Mouse (Mus musculus): Measurements from ENCODE around the gene H2afj. TPM values are rescaled to one million over a fixed set of nuclear protein-coding genes. Genes with fewer than 3 reads are reported as not detected.
"Not testable (repeated sequence)": the region's sequence is repeated elsewhere in the genome, so short reads cannot be mapped to it uniquely, and the experiment has no call there.

Gene H2afj
- polyA plus RNA-seq, 1 experiment from 2014 or later: 81.5 TPM

DNA sequence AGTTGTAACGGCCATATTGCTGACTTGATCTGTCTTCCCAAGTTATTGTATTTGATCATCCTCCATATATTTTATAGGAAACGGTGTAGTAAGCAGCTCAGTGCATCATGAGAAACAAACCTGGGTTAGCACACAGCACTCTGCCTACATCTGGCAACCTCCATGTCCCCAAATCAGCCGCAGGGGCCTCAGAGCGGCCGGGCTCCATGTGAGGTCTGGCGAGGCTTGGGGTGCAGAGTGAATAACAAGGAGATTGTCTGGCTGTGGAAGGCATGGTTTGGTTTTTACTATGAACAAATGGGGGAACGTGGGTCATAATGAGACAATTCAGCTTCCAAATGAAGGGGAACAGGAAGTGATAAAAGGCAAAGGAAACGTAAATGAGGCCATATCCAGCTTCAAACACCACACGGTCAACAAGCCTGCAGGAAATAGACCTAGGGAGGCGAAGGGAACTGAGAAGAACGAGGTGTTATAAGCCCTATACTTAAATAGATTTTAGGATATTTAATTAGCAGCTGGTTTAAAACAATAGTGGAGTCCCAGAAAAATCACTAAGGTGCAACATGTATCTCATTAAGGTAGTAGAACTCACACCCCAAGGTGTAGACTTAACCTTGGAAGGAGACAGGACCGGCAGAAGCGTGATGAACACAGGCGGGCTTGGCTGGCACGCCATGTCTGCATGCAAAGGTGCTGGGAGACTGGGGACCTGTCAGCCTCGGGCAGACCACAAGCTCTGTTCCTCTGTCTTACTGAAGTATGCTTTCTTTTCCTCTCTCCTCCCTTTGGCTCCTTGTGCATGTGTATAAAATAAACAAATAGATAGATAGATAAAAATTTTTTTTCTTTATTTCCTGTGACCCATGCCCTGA is 14.9 kb upstream of the H2afj start:
- DNase-seq (ENCODE audit: low spot score) (no peak), ATAC-seq (ENCODE audit: insufficient read depth, low FRiP score, low TSS enrichment) (no peak)
- H3K9me3 ChIP-seq (ENCODE audit: control insufficient read depth, low read length): no peaks in the 10 kb centered on the region
- no peaks in the 10 kb centered on the region for H3K36me3 ChIP-seq (ENCODE audit: control insufficient read depth, insufficient read depth, low read length)
- 0 out of 2 replicates have a peak overlapping the region, but pooled peaks have one; percentile 29 for H3K4me3 ChIP-seq (ENCODE audit: low read depth, low read length)
- no peak overlapping the region for H3K27ac ChIP-seq (ENCODE audit: low read depth, low read length)
- WGBS: 22% methylated on average over 16 of the region's 16 CpGs
- no peaks in the 10 kb centered on the region for H3K4me1 ChIP-seq (ENCODE audit: control insufficient read depth, insufficient read depth, low read length)
- H3K9ac ChIP-seq (ENCODE audit: low read length): no peak overlapping the region
- H3K4me2 ChIP-seq (ENCODE audit: low read depth): peak overlapping the region; percentile 63
- H3K27me3 ChIP-seq (ENCODE audit: control insufficient read depth, insufficient read depth, low read length): no peaks in the 10 kb centered on the region

DNA sequence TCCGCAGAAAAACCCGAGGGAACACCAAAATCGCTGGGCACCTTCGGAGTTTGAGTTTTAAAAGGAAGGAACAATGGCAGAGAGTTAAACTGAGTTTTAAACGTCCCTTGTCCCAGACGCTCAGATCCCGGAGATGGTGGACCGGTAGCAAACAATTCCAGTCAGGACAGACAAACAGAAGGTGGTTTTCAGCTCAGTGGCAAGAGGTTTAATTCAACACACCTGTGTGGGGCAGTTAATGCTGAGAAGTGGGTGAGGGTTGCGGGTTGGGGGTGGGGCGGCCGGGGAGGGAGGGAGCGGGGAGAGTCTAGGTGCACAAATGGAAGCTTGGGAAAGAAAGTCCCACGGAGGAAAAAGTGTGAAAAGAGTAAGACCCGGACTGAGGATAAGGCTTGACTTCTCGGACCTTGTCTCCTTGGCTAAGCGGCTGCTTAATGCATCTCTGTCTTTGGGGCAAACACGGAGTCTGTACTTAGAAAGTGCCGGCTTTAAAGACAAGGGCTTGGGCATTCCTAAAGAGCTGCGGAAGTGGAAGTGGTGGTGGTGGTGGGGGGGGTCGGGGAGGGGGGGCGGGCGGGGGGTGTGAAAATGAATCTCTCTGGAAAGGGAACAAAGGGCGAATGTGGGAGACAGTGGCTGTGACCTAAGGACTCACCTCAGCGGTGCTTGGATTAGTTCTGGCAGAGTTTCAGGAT is 14.1 kb upstream of the H2afj start:
- Histone ChIP-seq H3K27me3 (ENCODE audit: control insufficient read depth, insufficient read depth, low read length) (no peaks in the 10 kb centered on the region), H3K4me3 (ENCODE audit: low read depth, low read length) (peak overlapping the region; percentile 29), H3K36me3 (ENCODE audit: control insufficient read depth, insufficient read depth, low read length) (no peaks in the 10 kb centered on the region), H3K9ac (ENCODE audit: low read length) (peak overlapping the region; percentile 40), H3K27ac (ENCODE audit: low read depth, low read length) (no peak overlapping the region), H3K4me1 (ENCODE audit: control insufficient read depth, insufficient read depth, low read length) (no peaks in the 10 kb centered on the region), H3K4me2 (ENCODE audit: low read depth) (peak overlapping the region; percentile 63), H3K9me3 (ENCODE audit: control insufficient read depth, low read length) (no peaks in the 10 kb centered on the region)
- DNase-seq (ENCODE audit: low spot score): no peak
- peak; percentile 47 for ATAC-seq (ENCODE audit: insufficient read depth, low FRiP score, low TSS enrichment)
- WGBS: 2% methylated on average over 21 of the region's 24 CpGs

DNA sequence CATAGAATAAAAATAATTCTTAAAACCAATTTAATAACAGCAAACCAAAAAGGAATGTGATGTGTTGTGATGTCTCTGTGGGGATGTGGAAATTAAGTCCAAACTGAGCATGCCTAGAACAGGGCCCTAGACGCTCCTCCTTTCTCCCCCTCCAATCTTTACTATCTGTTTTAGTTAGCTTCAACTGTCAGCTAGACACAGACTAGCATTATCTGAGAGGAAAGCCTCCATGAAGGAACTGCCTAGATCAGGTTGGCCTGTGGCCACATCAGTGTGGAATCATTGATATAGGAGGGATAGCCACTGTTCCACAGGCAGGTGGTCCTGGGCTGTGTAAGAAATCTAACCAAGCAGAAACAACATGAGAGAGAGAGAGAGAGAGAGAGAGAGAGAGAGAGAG is 12.9 kb upstream of the H2afj start:
- H3K27ac ChIP-seq (ENCODE audit: low read depth, low read length): no peak overlapping the region
- WGBS: 52% methylated on average over 1 of the region's 1 CpGs
- ATAC-seq (ENCODE audit: insufficient read depth, low FRiP score, low TSS enrichment): no peak

DNA sequence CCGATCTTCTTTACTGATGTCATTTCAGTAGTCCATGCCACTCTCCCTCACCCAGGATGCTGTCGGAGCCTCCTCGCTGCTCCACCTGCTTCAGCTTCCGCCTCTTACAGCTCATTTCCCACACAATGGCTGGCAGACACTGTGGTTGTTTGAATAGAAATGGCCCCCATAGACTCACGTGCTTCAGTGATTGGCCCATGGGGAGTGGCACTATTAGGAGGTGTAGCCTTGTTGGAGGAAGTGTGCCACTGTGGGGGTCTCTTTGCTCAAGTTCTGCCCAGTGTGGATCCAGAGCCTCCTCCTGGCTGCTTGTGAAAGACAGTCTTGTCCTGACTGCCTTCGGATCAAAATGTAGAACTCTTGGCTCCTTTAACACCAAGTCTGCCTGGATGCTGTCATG is 12.2 kb upstream of the H2afj start:
- Histone ChIP-seq H3K9ac (ENCODE audit: low read length) (no peak overlapping the region), H3K27ac (ENCODE audit: low read depth, low read length) (no peak overlapping the region), H3K27me3 (ENCODE audit: control insufficient read depth, insufficient read depth, low read length) (no peaks in the 10 kb centered on the region), H3K4me3 (ENCODE audit: low read depth, low read length) (no peak overlapping the region), H3K4me2 (ENCODE audit: low read depth) (no peak overlapping the region), H3K9me3 (ENCODE audit: control insufficient read depth, low read length) (no peaks in the 10 kb centered on the region), H3K4me1 (ENCODE audit: control insufficient read depth, insufficient read depth, low read length) (no peaks in the 10 kb centered on the region), H3K36me3 (ENCODE audit: control insufficient read depth, insufficient read depth, low read length) (no peaks in the 10 kb centered on the region)
- WGBS: 50% methylated on average over 6 of the region's 6 CpGs
- no peak for ATAC-seq (ENCODE audit: insufficient read depth, low FRiP score, low TSS enrichment)
- DNase-seq (ENCODE audit: low spot score): no peak

More for the DNA sequence above, 12.9 kb upstream of the H2afj start:
- Histone ChIP-seq H3K9me3 (ENCODE audit: control insufficient read depth, low read length) (no peaks in the 10 kb centered on the region), H3K4me3 (ENCODE audit: low read depth, low read length) (no peak overlapping the region), H3K9ac (ENCODE audit: low read length) (no peak overlapping the region), H3K4me2 (ENCODE audit: low read depth) (no peak overlapping the region), H3K27me3 (ENCODE audit: control insufficient read depth, insufficient read depth, low read length) (no peaks in the 10 kb centered on the region), H3K4me1 (ENCODE audit: control insufficient read depth, insufficient read depth, low read length) (no peaks in the 10 kb centered on the region), H3K36me3 (ENCODE audit: control insufficient read depth, insufficient read depth, low read length) (no peaks in the 10 kb centered on the region)
- no peak for DNase-seq (ENCODE audit: low spot score)

DNA sequence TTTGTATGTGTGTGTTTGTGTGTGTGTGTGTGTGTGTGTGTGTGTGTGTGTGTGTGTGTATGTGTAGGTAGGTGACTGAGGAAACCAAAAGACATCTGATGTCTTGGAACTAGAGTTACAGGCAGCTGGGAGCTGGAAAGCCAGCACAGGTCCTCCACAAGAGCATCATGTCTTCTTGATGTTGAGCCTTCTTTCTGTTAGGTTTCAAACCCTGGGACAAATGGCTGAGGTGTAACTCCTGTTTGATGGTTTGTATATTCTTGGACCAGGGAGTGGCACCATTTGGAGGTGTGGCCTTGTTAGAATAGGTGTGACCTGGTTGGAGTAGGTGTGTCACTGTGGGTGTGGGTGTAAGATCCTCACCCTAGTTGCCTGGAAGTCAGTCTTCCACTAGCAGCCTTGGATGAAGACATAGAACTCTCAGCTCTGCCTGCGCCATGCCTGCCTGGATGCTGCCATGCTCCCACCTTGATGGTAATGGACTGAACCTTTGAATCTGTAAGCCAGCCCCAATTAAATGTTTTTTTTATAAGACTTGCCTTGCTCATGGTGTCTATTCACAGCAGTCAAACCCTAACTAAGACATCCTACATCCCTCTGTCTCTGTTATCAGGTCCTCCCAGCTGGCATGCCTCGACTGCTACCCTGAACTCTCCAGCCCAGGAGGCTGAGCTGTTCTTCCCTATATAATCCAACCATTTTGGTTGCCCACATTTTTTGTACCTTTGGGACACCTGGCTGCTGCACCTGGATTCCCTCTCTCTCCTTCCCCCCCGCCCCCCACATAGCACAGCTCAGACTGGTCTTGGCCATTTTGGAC is 10.0 kb upstream of the H2afj start:
- not testable (repeated sequence) for DNase-seq (ENCODE audit: low spot score); H3K4me1 ChIP-seq (ENCODE audit: control insufficient read depth, insufficient read depth, low read length); ATAC-seq (ENCODE audit: insufficient read depth, low FRiP score, low TSS enrichment); H3K9ac ChIP-seq (ENCODE audit: low read length); H3K36me3 ChIP-seq (ENCODE audit: control insufficient read depth, insufficient read depth, low read length); H3K27me3 ChIP-seq (ENCODE audit: control insufficient read depth, insufficient read depth, low read length); H3K4me2 ChIP-seq (ENCODE audit: low read depth); H3K4me3 ChIP-seq (ENCODE audit: low read depth, low read length); H3K9me3 ChIP-seq (ENCODE audit: control insufficient read depth, low read length); H3K27ac ChIP-seq (ENCODE audit: low read depth, low read length)
- WGBS: 88% methylated on average over 3 of the region's 3 CpGs

DNA sequence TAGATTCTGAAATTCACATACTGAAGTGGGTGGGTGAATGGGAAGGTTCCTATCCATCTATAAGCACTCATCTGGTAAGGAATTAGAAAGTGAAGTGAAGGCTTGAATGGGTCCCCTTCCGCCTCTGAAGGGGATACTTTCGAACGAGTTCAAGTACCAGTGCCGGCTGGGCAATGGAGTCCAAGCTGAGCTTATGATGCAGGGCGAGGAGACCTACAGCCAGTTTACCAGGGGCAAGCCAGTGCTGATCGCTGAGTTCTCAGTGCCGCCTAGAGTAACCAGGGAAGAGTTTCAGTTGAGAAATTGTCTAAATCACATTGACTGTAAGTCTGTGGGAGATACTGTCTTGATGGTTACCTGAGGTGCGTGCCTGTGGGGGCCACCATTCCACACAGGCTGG is 7.3 kb upstream of the H2afj start:
- no peaks in the 10 kb centered on the region for H3K4me1 ChIP-seq (ENCODE audit: control insufficient read depth, insufficient read depth, low read length)
- no peaks in the 10 kb centered on the region for H3K9me3 ChIP-seq (ENCODE audit: control insufficient read depth, low read length)
- no peak for ATAC-seq (ENCODE audit: insufficient read depth, low FRiP score, low TSS enrichment)
- H3K27ac ChIP-seq (ENCODE audit: low read depth, low read length): no peak overlapping the region
- H3K36me3 ChIP-seq (ENCODE audit: control insufficient read depth, insufficient read depth, low read length): no peaks in the 10 kb centered on the region
- no peak for DNase-seq (ENCODE audit: low spot score)
- no peak overlapping the region for H3K4me2 ChIP-seq (ENCODE audit: low read depth)
- no peaks in the 10 kb centered on the region for H3K27me3 ChIP-seq (ENCODE audit: control insufficient read depth, insufficient read depth, low read length)
- 94% methylated on average over 8 of the region's 8 CpGs for WGBS
- no peak overlapping the region for H3K9ac ChIP-seq (ENCODE audit: low read length)
- no peak overlapping the region for H3K4me3 ChIP-seq (ENCODE audit: low read depth, low read length)

DNA sequence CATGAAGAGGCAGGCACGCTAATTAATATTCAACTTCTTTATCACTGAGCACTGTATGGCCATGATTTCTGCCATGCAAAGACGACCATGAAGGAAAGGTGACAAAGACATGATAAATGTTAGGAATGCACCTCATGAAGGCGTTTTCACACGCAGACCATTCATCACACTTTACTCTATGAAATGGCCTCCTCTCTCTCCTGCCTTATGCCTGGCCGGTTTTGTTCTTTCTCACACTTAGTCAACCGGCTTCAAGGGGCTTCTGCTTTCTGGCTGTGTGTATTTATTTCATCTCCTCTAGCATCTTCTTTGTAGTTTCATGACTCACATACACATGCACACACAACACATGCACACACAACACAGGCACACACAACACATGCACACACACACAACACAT is 6.8 kb upstream of the H2afj start:
- Histone ChIP-seq H3K36me3 (ENCODE audit: control insufficient read depth, insufficient read depth, low read length) (no peaks in the 10 kb centered on the region), H3K27ac (ENCODE audit: low read depth, low read length) (no peak overlapping the region), H3K9ac (ENCODE audit: low read length) (no peak overlapping the region), H3K4me1 (ENCODE audit: control insufficient read depth, insufficient read depth, low read length) (no peaks in the 10 kb centered on the region), H3K4me3 (ENCODE audit: low read depth, low read length) (no peak overlapping the region), H3K9me3 (ENCODE audit: control insufficient read depth, low read length) (no peaks in the 10 kb centered on the region), H3K27me3 (ENCODE audit: control insufficient read depth, insufficient read depth, low read length) (no peaks in the 10 kb centered on the region), H3K4me2 (ENCODE audit: low read depth) (no peak overlapping the region)
- DNase-seq (ENCODE audit: low spot score) (no peak), ATAC-seq (ENCODE audit: insufficient read depth, low FRiP score, low TSS enrichment) (no peak)
- WGBS: 88% methylated on average over 6 of the region's 6 CpGs

DNA sequence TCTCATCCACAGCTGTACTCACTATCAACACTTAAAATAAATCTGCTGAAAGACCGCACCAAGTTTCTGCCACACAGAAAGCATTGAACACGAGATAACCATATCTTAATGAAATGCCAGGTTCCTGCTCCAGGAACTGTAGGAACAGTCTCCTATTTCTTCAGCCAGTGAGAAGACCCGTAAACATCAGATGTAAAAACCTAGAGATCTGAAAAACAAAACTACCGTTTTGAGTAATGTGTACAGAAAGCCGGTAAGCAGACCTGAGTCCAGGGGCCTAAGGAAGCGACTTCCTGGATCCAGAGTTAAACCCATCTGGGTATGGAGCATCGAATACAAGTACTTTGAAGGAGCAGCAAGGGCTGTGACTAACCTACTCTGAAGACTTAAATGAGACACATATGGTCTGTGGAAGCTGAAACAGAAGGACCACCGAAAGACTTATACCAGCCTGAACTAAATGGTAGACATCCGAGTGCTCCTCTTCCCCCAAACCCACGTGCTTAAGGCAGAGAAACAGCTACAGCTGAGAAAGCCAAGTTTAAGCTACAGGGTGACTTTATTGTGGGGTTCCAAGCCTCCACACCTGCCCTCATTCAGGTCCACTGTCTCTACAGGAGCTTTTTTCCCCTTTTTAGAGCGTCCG is 4.8 kb upstream of the H2afj start:
- WGBS: 30% methylated on average over 12 of the region's 12 CpGs
- Histone ChIP-seq H3K9ac (ENCODE audit: low read length) (peak overlapping the region; percentile 98), H3K4me1 (ENCODE audit: control insufficient read depth, insufficient read depth, low read length) (no peaks in the 10 kb centered on the region), H3K27me3 (ENCODE audit: control insufficient read depth, insufficient read depth, low read length) (no peaks in the 10 kb centered on the region), H3K27ac (ENCODE audit: low read depth, low read length) (peak overlapping the region; percentile 100), H3K36me3 (ENCODE audit: control insufficient read depth, insufficient read depth, low read length) (no peaks in the 10 kb centered on the region), H3K9me3 (ENCODE audit: control insufficient read depth, low read length) (no peaks in the 10 kb centered on the region), H3K4me3 (ENCODE audit: low read depth, low read length) (peak overlapping the region; percentile 74), H3K4me2 (ENCODE audit: low read depth) (peak overlapping the region; percentile 84)
- DNase-seq (ENCODE audit: low spot score) (no peak), ATAC-seq (ENCODE audit: insufficient read depth, low FRiP score, low TSS enrichment) (no peak; the same call in 1 of the 2 replicates)

Measured in neural tube, embryonic 11.5 days (tissue).